Mouse (Mus musculus) stomach, embryonic 16.5 days (tissue): Measurements from ENCODE around the gene Pstk. TPM values are rescaled to one million over a fixed set of nuclear protein-coding genes. Genes with fewer than 3 reads are reported as not detected.
"Not testable (repeated sequence)": the region's sequence is repeated elsewhere in the genome, so short reads cannot be mapped to it uniquely, and the experiment has no call there.

Experiments used
- ATAC-seq: fragments of 200-750 bp; cut with Nextera tagmentation; 2 replicates; pipeline ENCODE4 v1.8.0; 2017; ENCODE audit warnings: moderate number of reproducible peaks, moderate TSS enrichment; ENCODE audit not compliant: insufficient read depth, low FRiP score
- H3K27ac ChIP-seq: fragments of 300-500 bp; sonication (generic); 2 replicates; pipeline ENCODE4 v1.5.1; 2014; ENCODE audit warnings: low read length
- H3K27me3 ChIP-seq: fragments of 300-500 bp; sonication (generic); 2 replicates; pipeline ENCODE4 v1.6.1; 2014; ENCODE audit warnings: low read length, control low read depth, mixed read lengths; ENCODE audit not compliant: control insufficient read depth, insufficient read depth
- H3K36me3 ChIP-seq: fragments of 300-500 bp; sonication (generic); 2 replicates; pipeline ENCODE4 v1.6.1; 2014; ENCODE audit warnings: low read length; ENCODE audit not compliant: control insufficient read depth, insufficient read depth
- H3K4me1 ChIP-seq: fragments of 300-500 bp; sonication (generic); 2 replicates; pipeline ENCODE4 v1.6.1; 2014; ENCODE audit warnings: low read length, control low read depth, mixed read lengths; ENCODE audit not compliant: control insufficient read depth, insufficient read depth
- H3K4me2 ChIP-seq: fragments of 300-500 bp; sonication (generic); 2 replicates; pipeline ENCODE4 v1.6.1; 2014; ENCODE audit warnings: low read depth, low read length, mixed read lengths
- H3K4me3 ChIP-seq: fragments of 300-500 bp; sonication (generic); replicated peaks from 2 replicates; pipeline ENCODE4 v1.5.1; 2014; ENCODE audit warnings: mild to moderate bottlenecking, low read length
- H3K9ac ChIP-seq: fragments of 300-500 bp; sonication (generic); 2 replicates; pipeline ENCODE4 v1.6.1; 2014; ENCODE audit warnings: low read length
- H3K9me3 ChIP-seq: fragments of 300-500 bp; sonication (generic); replicated peaks from 2 replicates; pipeline ENCODE4 v1.6.1; 2016; ENCODE audit warnings: low read length, control low read depth; ENCODE audit not compliant: control insufficient read depth
- WGBS: fragments of 180-500 bp; shearing (Covaris S2); extraction: QIAGEN DNeasy Blood & Tissue Kit; methylation state at CpG from one replicate; pipeline ENCODE4 v1.1.7; 2014; 5-methylcytosine and 5-hydroxymethylcytosine counted together
- polyA plus RNA-seq: library from polyadenylated mRNA; unstranded; fragments of >200 nt; fragmentation: Nextera tagmentation; extraction: Ambion mirVana; gene quantifications from 2 replicates; pipeline ENCODE4 v1.2.1, GENCODE M21; 2015

The Pstk gene
- polyA plus RNA-seq, 1 experiment from 2014 or later = 77.5 TPM

DNA sequence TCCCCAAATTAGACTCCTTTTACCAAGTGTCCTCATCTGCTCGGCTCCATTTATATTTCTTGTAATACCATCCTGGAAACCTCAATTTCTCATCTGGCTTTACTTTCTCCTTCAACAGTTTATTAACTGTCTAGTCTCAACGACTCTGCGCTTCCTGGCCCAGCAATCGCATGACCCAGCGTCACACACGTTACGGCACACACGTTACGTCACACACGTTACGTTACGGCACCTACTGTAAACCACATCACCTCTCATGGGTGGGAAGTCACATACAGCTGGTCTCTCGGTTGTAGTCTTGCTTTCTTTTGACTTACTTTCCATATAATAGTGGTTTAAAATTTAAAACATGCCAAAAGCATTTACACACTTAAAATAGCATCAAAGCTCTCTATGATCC, 14.8 kb upstream of the Pstk start:
- ATAC-seq = no peak
- Histone ChIP-seq H3K4me2 (no peak overlapping the region), H3K27me3 (no peaks in the 10 kb centered on the region), H3K4me1 (peaks cover under 1% of the 10 kb centered on the region; the same call in 1 of the 2 replicates), H3K4me3 (no peak overlapping the region), H3K9me3 (no peaks in the 10 kb centered on the region), H3K27ac (no peak overlapping the region), H3K9ac (no peak overlapping the region), H3K36me3 (peaks cover 20% of the 10 kb centered on the region; the same call in 1 of the 2 replicates)
- 95% methylated on average over 13 of the region's 13 CpGs for WGBS

DNA sequence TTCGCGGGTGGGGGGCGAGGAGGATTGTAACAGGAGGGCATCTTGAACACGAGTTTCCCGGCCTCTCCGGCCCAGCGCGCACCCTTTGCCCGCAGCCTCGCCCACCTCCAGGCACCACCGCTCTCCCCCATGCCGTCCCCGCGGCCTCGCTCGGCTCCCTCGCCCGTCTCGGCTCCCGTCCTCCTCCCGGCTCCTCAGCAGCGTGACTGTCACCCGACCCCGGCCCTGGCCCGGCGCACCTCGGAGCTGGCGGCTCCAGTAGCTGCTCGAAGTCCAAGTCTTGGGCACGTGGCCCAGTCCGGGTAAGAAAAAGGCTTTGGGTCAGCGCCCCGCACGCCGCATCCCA, 8.7 kb upstream of the Pstk start:
- Histone ChIP-seq H3K4me1 (peaks cover 12% of the 10 kb centered on the region), H3K4me2 (peak overlapping the region; percentile 96), H3K9me3 (no peaks in the 10 kb centered on the region), H3K36me3 (peaks cover 8% of the 10 kb centered on the region; the same call in 1 of the 2 replicates), H3K27me3 (no peaks in the 10 kb centered on the region), H3K27ac (peak overlapping the region; percentile 98), H3K9ac (peak overlapping the region; percentile 90), H3K4me3 (peak overlapping the region; percentile 88)
- WGBS = under 1% methylated on average over 34 of the region's 35 CpGs
- peak; percentile 65 for ATAC-seq

DNA sequence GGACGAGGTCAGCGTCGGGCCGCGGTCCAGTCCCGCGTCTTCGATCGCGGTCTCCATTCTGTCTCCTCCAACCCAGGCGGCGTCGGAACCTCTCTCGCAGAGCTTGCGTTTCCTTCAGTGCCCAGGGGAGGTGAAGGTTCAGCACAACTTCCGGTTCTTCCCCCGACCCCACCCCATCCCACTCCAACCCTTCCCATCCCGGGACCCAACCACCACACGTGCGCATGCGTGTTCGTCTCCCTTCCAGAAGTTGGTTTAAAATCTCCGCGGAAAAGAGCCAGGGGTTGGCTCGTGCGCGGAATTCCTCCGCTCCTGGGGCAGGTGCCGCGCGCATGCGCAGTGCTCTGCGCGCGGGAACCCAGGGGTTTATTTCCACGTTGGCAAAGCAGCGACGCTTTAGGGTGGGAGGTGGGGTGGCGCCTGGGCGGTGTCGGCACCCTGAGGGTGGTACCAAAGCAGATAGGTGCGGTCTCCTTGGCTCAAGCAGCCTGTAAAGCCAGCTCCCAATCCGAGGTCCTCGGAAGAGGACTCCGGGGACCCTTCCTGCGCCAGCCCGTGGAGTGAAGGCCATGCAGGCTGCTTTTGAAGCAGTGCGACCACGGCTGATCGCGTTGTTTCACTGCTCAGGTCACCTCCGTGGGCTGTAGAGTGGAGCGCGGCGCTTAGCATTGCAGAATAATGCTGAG, 8.2 kb upstream of the Pstk start, which contains the start of gene 2310057M21Rik:
Gene 2310057M21Rik, minus strand, starts transcription at position 145 of the 686 bp plus-strand sequence.
- peaks cover 5% of the 10 kb centered on the region; the same call in 1 of the 2 replicates for H3K36me3 ChIP-seq
- no peaks in the 10 kb centered on the region for H3K27me3 ChIP-seq
- peak within 1 kb of the TSS; percentile 98 for H3K27ac ChIP-seq
- peak within 1 kb of the TSS; percentile 88 for H3K4me3 ChIP-seq
- no peaks in the 10 kb centered on the region for H3K9me3 ChIP-seq
- H3K9ac ChIP-seq = peak within 1 kb of the TSS; percentile 90
- H3K4me2 ChIP-seq = peak within 1 kb of the TSS; percentile 96
- under 1% methylated on average over 55 of the region's 55 CpGs for WGBS
- H3K4me1 ChIP-seq = peaks cover 12% of the 10 kb centered on the region
- ATAC-seq = peak; percentile 98

DNA sequence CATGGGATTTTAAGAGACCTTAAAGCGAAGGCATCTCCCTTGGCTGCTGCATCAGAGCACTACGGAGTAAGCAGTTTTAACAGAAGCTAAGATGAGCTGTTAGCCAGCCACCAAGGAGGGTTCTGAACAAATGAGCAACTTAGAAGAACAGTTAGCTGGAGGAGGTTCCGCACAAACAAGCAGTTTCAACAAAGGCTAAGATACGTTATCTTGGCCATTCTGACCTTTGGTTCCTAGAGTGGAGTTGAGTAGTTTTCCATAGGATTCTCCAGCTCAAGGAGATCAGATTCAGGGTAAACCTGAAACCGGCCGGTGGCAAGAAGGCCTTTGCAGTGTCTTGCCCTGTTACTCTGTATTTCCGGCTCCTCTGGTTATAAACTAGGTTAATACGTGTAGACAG, 6.8 kb upstream of the Pstk start:
- 0 out of 2 replicates have a peak, but pooled peaks cover 3% of the 10 kb centered on the region for H3K36me3 ChIP-seq
- H3K27ac ChIP-seq = no peak overlapping the region

DNA sequence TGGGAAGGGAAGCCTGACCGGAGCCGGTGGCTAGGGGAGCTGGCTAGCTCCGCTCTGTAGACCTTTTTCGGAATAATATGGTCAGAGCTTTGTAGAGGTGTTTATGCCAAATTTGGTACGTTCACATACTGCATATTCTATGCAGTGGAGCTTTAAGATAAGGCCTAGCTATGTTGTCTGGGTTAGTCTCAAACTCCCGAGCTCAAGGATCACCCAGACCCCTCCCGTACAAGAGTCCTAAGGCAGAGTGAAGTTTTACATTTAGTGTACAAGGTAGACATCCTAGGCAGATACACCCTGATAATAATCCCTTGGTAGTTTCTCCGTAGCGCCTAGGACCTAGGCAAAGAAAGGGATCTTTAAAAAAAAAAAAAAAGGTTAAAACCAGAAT, 524 bp downstream of the Pstk start:
- Histone ChIP-seq H3K27ac (peak overlapping the region; percentile 98), H3K9ac (peak overlapping the region; percentile 87), H3K9me3 (no peaks in the 10 kb centered on the region), H3K36me3 (0 out of 2 replicates have a peak, but pooled peaks cover 7% of the 10 kb centered on the region), H3K4me1 (peaks cover 10% of the 10 kb centered on the region; the same call in 1 of the 2 replicates), H3K4me3 (peak overlapping the region; percentile 74), H3K27me3 (no peaks in the 10 kb centered on the region), H3K4me2 (peak overlapping the region; percentile 70)
- no peak for ATAC-seq
- WGBS = 6% methylated on average over 9 of the region's 9 CpGs

More for the DNA sequence above, 6.8 kb upstream of the Pstk start:
- no peaks in the 10 kb centered on the region for H3K27me3 ChIP-seq
- no peaks in the 10 kb centered on the region for H3K9me3 ChIP-seq
- peaks cover 12% of the 10 kb centered on the region for H3K4me1 ChIP-seq
- H3K9ac ChIP-seq = no peak overlapping the region
- no peak for ATAC-seq
- no peak overlapping the region for H3K4me2 ChIP-seq
- H3K4me3 ChIP-seq = no peak overlapping the region
- WGBS = 76% methylated on average over 8 of the region's 8 CpGs

DNA sequence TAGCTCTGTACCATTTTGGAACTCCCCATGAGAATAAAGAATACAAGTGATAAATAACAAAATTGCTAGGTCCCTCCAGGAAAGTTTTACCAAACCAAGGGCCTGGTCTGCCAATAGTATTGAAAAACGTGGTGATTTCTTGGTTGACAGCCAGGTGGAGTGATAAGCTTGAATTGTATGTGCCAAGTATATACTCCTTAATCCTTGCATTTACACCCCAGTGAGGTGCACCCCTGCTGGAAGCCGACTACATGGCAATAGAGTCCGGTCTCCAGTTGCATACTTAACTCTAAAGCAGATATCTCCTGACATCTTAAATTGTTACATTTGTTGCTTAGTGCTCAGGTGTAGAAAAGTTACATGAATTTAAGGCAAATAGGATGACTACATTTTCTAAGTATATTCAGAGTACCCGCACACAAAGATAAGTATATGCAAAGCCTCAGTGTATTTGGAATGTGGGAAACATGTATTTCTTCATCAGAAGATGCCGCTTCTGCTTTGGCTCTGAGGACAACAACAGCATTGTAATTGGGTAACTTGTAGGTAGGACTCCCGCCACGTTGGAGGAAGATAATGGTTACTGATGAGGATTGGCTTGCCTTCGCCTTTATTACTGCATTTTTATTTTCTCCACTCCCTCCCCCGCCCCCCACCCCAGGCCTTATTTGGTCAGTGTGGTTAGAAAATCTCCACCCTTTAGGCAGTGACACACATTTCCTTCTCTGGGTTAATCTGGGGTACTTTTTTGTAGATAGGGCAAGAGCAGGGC, 1.1 kb downstream of the Pstk start:
- Histone ChIP-seq H3K4me1 (peaks cover 10% of the 10 kb centered on the region; the same call in 1 of the 2 replicates), H3K9ac (peak overlapping the region; percentile 87; the same call in 1 of the 2 replicates), H3K36me3 (0 out of 2 replicates have a peak, but pooled peaks cover 7% of the 10 kb centered on the region), H3K27ac (peak overlapping the region; percentile 98), H3K27me3 (no peaks in the 10 kb centered on the region), H3K4me2 (peak overlapping the region; percentile 70), H3K4me3 (peak overlapping the region; percentile 74), H3K9me3 (no peaks in the 10 kb centered on the region)
- no peak for ATAC-seq
- WGBS = 66% methylated on average over 9 of the region's 9 CpGs

DNA sequence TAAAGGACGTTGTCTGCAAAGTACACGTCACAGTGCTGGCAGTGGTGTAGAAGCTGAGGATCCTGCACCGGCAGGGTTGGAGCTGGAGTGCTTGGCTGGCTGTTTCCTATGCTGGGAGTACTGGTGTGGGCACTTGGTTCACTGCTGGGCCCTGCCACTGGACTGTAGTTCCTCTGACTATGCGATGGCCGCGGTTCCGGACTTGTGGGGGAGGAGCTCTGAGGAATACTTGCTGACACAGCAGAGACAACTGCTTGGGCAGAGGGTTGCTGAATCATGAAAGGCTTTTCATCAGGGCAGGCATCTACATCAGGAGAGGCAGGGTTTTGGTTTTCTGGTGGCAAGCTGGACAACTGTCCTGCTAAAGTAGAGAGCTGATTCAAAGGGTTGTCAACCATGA, 20.8 kb downstream of the Pstk start:
- WGBS = 84% methylated on average over 6 of the region's 7 CpGs
- H3K9me3 ChIP-seq, H3K27me3 ChIP-seq, ATAC-seq, H3K4me2 ChIP-seq, H3K9ac ChIP-seq, H3K4me3 ChIP-seq, H3K4me1 ChIP-seq, H3K27ac ChIP-seq: not testable (repeated sequence)
- peaks cover 11% of the 10 kb centered on the region for H3K36me3 ChIP-seq

DNA sequence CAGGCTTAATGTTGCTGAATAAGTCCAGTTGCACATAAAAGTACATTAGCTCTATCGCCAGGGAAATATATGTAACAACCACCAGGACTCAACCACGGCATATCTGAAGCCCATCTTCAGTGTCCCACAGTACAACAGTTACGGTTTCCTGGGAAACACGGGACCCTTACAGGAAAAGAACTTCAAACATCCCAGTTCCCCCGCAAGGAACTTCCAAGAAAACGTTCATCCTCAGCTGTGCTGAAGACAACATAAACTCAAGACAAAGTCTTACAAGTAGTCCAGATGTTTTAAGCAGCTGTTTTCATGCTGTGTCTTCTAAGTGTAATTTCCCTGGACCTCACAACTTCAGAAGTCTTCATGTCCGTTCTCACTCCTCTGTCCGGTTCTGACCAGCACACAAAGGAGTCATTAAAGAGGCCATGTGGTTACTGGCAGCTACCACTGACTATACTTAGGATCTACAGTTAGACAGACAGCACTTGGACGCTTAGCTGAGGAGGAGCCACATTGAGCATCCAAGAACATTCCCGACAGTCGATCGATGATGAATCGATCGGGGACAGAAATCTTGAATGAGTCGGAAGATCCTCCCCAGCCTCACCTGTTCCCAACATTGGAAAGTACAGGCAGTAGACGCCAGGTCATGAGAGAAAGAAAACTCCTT, 38.5 kb downstream of the Pstk start:
- ATAC-seq = no peak
- H3K4me1 ChIP-seq = peaks cover 13% of the 10 kb centered on the region
- H3K36me3 ChIP-seq = no peaks in the 10 kb centered on the region
- no peak overlapping the region for H3K27ac ChIP-seq
- WGBS = 5% methylated on average over 16 of the region's 16 CpGs
- H3K27me3 ChIP-seq = no peaks in the 10 kb centered on the region
- H3K4me3 ChIP-seq = peak overlapping the region; percentile 86
- H3K9me3 ChIP-seq = no peaks in the 10 kb centered on the region
- peak overlapping the region; percentile 94 for H3K9ac ChIP-seq
- H3K4me2 ChIP-seq = peak overlapping the region; percentile 62
